Mouse (Mus musculus): ENCODE measurements around the gene Itpkc. TPM values are rescaled to one million over a fixed set of nuclear protein-coding genes. Genes with fewer than 3 reads are reported as not detected.

Gene Itpkc
- total and polyA plus RNA-seq, 2 experiments from 2014 or later, result 4.0 to 18.8 TPM

- ATAC-seq (no peak), DNase-seq (ENCODE audit: low spot score) (no peak)
- Histone ChIP-seq H3K27ac (no peak overlapping the region), H3K27me3 (ENCODE audit: insufficient read depth, low read length) (no peaks in the 10 kb centered on the region), H3K4me2 (ENCODE audit: low read depth, low read length) (no peak overlapping the region), H3K9ac (replicated peaks; ENCODE audit: low read length) (no peak overlapping the region), H3K4me3 (ENCODE audit: low read length) (no peak overlapping the region), H3K36me3 (ENCODE audit: insufficient read depth, low read length) (peaks cover 25% of the 10 kb centered on the region), H3K9me3 (ENCODE audit: low read length) (no peaks in the 10 kb centered on the region), H3K4me1 (ENCODE audit: insufficient read depth, low read length) (no peaks in the 10 kb centered on the region)
- no peak for TF ChIP-seq CTCF (IDR thresholded peaks at IDR 0.05; ENCODE audit: low read depth)
- WGBS, result 85% methylated on average over 3 of the region's 3 CpGs
Observed at GRCm38 (mm10) chr7:27170981-27171380, 57.5 kb downstream of the Itpkc start.

- Histone ChIP-seq H3K4me3 (ENCODE audit: low read length) (no peak overlapping the region), H3K27me3 (ENCODE audit: insufficient read depth, low read length) (no peaks in the 10 kb centered on the region), H3K9ac (replicated peaks; ENCODE audit: low read length) (no peak overlapping the region), H3K9me3 (ENCODE audit: low read length) (no peaks in the 10 kb centered on the region), H3K36me3 (ENCODE audit: insufficient read depth, low read length) (peaks cover 16% of the 10 kb centered on the region; the same call in 1 of the 2 replicates), H3K4me2 (ENCODE audit: low read depth, low read length) (no peak overlapping the region), H3K27ac (no peak overlapping the region), H3K4me1 (ENCODE audit: insufficient read depth, low read length) (peaks cover 25% of the 10 kb centered on the region)
- no peak for ATAC-seq
- no peak for DNase-seq (ENCODE audit: low spot score)
- no peak for TF ChIP-seq CTCF (IDR thresholded peaks at IDR 0.05; ENCODE audit: low read depth)
- WGBS, result 94% methylated on average over 5 of the region's 5 CpGs
Observed at GRCm38 (mm10) chr7:27168371-27168770, 60.1 kb downstream of the Itpkc start.

GRCm38 (mm10) chr7:27167475-27168094, 60.9 kb downstream of the Itpkc start:
- TF ChIP-seq CTCF (IDR thresholded peaks at IDR 0.05; ENCODE audit: low read depth), result no peak
- Histone ChIP-seq H3K36me3 (ENCODE audit: insufficient read depth, low read length) (peaks cover 9% of the 10 kb centered on the region; the same call in 1 of the 2 replicates), H3K4me3 (ENCODE audit: low read length) (peak overlapping the region; percentile 70), H3K4me2 (ENCODE audit: low read depth, low read length) (peak overlapping the region; percentile 87), H3K9ac (replicated peaks; ENCODE audit: low read length) (peak overlapping the region; percentile 84; the same call in 1 of the 2 replicates), H3K9me3 (ENCODE audit: low read length) (no peaks in the 10 kb centered on the region), H3K27me3 (ENCODE audit: insufficient read depth, low read length) (no peaks in the 10 kb centered on the region), H3K4me1 (ENCODE audit: insufficient read depth, low read length) (peaks cover 33% of the 10 kb centered on the region), H3K27ac (peak overlapping the region; percentile 98)
- no peak for DNase-seq (ENCODE audit: low spot score)
- 67% methylated on average over 11 of the region's 11 CpGs for WGBS
- ATAC-seq, result no peak

- no peaks in the 10 kb centered on the region for H3K9me3 ChIP-seq (ENCODE audit: low read length)
- H3K9ac ChIP-seq (replicated peaks; ENCODE audit: low read length), result peak within 1 kb of the TSS; percentile 84
- peak; percentile 97 for DNase-seq (ENCODE audit: low spot score)
- peak within 1 kb of the TSS; percentile 70 for H3K4me3 ChIP-seq (ENCODE audit: low read length)
- H3K27me3 ChIP-seq (ENCODE audit: insufficient read depth, low read length), result no peaks in the 10 kb centered on the region
- peaks cover 33% of the 10 kb centered on the region for H3K4me1 ChIP-seq (ENCODE audit: insufficient read depth, low read length)
- H3K4me2 ChIP-seq (ENCODE audit: low read depth, low read length), result peak within 1 kb of the TSS; percentile 87
- TF ChIP-seq CTCF (IDR thresholded peaks at IDR 0.05; ENCODE audit: low read depth), result no peak
- 0 out of 2 replicates have a peak, but pooled peaks cover 2% of the 10 kb centered on the region for H3K36me3 ChIP-seq (ENCODE audit: insufficient read depth, low read length)
- peak; percentile 83 for ATAC-seq
- peak within 1 kb of the TSS; percentile 98 for H3K27ac ChIP-seq
- 2% methylated on average over 53 of the region's 61 CpGs for WGBS
Observed at GRCm38 (mm10) chr7:27166614-27167474, 61.6 kb downstream of the Itpkc start, which contains the start of gene Egln2. TSS of gene Egln2 (minus strand) at chr7:27166802.

- Histone ChIP-seq H3K4me1 (ENCODE audit: insufficient read depth, low read length) (peaks cover 33% of the 10 kb centered on the region), H3K9me3 (ENCODE audit: low read length) (no peaks in the 10 kb centered on the region), H3K4me2 (ENCODE audit: low read depth, low read length) (peak overlapping the region; percentile 87), H3K4me3 (ENCODE audit: low read length) (peak overlapping the region; percentile 70), H3K27ac (peak overlapping the region; percentile 98), H3K9ac (replicated peaks; ENCODE audit: low read length) (peak overlapping the region; percentile 84), H3K36me3 (ENCODE audit: insufficient read depth, low read length) (no peaks in the 10 kb centered on the region), H3K27me3 (ENCODE audit: insufficient read depth, low read length) (no peaks in the 10 kb centered on the region)
- ATAC-seq, result peak; percentile 67
- no peak for TF ChIP-seq CTCF (IDR thresholded peaks at IDR 0.05; ENCODE audit: low read depth)
- peak; percentile 87 for DNase-seq (ENCODE audit: low spot score)
- 0% methylated on average over 10 of the region's 43 CpGs for WGBS
Observed at GRCm38 (mm10) chr7:27166229-27166613, 62.2 kb downstream of the Itpkc start.

- H3K27ac ChIP-seq, result peak overlapping the region; percentile 98
Observed at GRCm38 (mm10) chr7:27165696-27166095, 62.8 kb downstream of the Itpkc start.

More at GRCm38 (mm10) chr7:27165696-27166095, 62.8 kb downstream of the Itpkc start:
- 2% methylated on average over 8 of the region's 8 CpGs for WGBS
- no peak for TF ChIP-seq CTCF (IDR thresholded peaks at IDR 0.05; ENCODE audit: low read depth)
- H3K36me3 ChIP-seq (ENCODE audit: insufficient read depth, low read length), result no peaks in the 10 kb centered on the region
- DNase-seq (ENCODE audit: low spot score) (no peak), ATAC-seq (0 out of 2 replicates have a peak, but pooled peaks have one; percentile 0)
- peak overlapping the region; percentile 87 for H3K4me2 ChIP-seq (ENCODE audit: low read depth, low read length)
- H3K4me1 ChIP-seq (ENCODE audit: insufficient read depth, low read length), result peaks cover 33% of the 10 kb centered on the region
- peak overlapping the region; percentile 70 for H3K4me3 ChIP-seq (ENCODE audit: low read length)
- no peaks in the 10 kb centered on the region for H3K9me3 ChIP-seq (ENCODE audit: low read length)
- H3K27me3 ChIP-seq (ENCODE audit: insufficient read depth, low read length), result no peaks in the 10 kb centered on the region
- H3K9ac ChIP-seq (replicated peaks; ENCODE audit: low read length), result peak overlapping the region; percentile 84

Data from hindbrain, postnatal 0 days (tissue).